Mouse (Mus musculus) MEL (cell line): Measurements from ENCODE around the gene Il3. TPM values are rescaled to one million over a fixed set of nuclear protein-coding genes. Genes with fewer than 3 reads are reported as not detected.
A peak's percentile ranks its signal among the peaks of the same experiment; 100 is the strongest.

ENCODE experiments used
- DNase-seq: peaks from one replicate; pipeline ENCODE4 v3.0.0; 2011; ENCODE audit warnings: low read depth, low spot score
- H3K27ac ChIP-seq: 2 replicates; pipeline ENCODE4 v1.5.1; 2012; ENCODE audit warnings: low read depth, mild to moderate bottlenecking, control low read depth, low read length, moderate library complexity; ENCODE audit not compliant: control insufficient read depth
- H3K27me3 ChIP-seq, 2 experiments: fragments of 150-350 bp in 1 of 2; sonication (generic) in 1 of 2; 2 replicates each; pipeline ENCODE4 v1.6.1; 2012; ENCODE audit warnings: low read length in 2 of 2, mild to moderate bottlenecking in 2 of 2, improper control_type of control experiment in 1 of 2, moderate library complexity in 1 of 2; ENCODE audit not compliant: insufficient read depth in 2 of 2, control insufficient read depth in 1 of 2
- H3K36me3 ChIP-seq, 2 experiments: 2 replicates each; pipeline ENCODE4 v1.6.1; 2012 to 2014; ENCODE audit warnings: low read length in 2 of 2, improper control_type of control experiment in 1 of 2, inconsistent platforms in 1 of 2, mild to moderate bottlenecking in 1 of 2; ENCODE audit not compliant: insufficient read depth in 2 of 2, control insufficient read depth in 1 of 2
- H3K4me1 ChIP-seq, 2 experiments: fragments of 150-350 bp in 1 of 2; sonication (generic) in 1 of 2; 2 replicates each; pipeline ENCODE4 v1.6.1; 2012; ENCODE audit warnings: low read length in 2 of 2, improper control_type of control experiment in 1 of 2, mild to moderate bottlenecking in 1 of 2; ENCODE audit not compliant: insufficient read depth in 2 of 2, control insufficient read depth in 1 of 2
- H3K4me3 ChIP-seq, 2 experiments: fragments of 150-350 bp in 1 of 2; sonication (generic) in 1 of 2; 2 replicates each; pipeline ENCODE4 v1.5.1; 2012; ENCODE audit warnings: low read depth in 2 of 2, low read length in 2 of 2, mild to moderate bottlenecking in 2 of 2, moderate library complexity in 2 of 2, control low read depth in 1 of 2, improper control_type of control experiment in 1 of 2; ENCODE audit not compliant: control insufficient read depth in 1 of 2, insufficient read depth in 1 of 2
- H3K79me2 ChIP-seq: 2 replicates; pipeline ENCODE4 v1.6.1; 2012; ENCODE audit warnings: mild to moderate bottlenecking, low read length, moderate library complexity; ENCODE audit not compliant: control insufficient read depth, poor library complexity, insufficient read depth
- H3K9ac ChIP-seq: 2 replicates; pipeline ENCODE4 v1.6.1; 2012; ENCODE audit warnings: low read depth, mild to moderate bottlenecking, control low read depth, low read length, moderate library complexity; ENCODE audit not compliant: control insufficient read depth, poor library complexity, severe bottlenecking
- H3K9me3 ChIP-seq: fragments of 150-350 bp; sonication (generic); replicated peaks from 2 replicates; pipeline ENCODE4 v1.6.1; 2012; ENCODE audit warnings: mild to moderate bottlenecking, low read length, improper control_type of control experiment, moderate library complexity; ENCODE audit not compliant: insufficient read depth
- CHD1 ChIP-seq: IDR thresholded peaks from 2 replicates; pipeline ENCODE4 v1.6.1; 2012; ENCODE audit warnings: low read depth, mild to moderate bottlenecking, inconsistent platforms, low read length, improper control_type of control experiment
- ELF1 ChIP-seq: IDR thresholded peaks from 2 replicates; pipeline ENCODE4 v1.6.1; 2014; ENCODE audit warnings: low read depth, mild to moderate bottlenecking, inconsistent platforms, low read length, improper control_type of control experiment, moderate library complexity
- EP300 ChIP-seq, 2 experiments: IDR thresholded peaks; 2 replicates each; pipeline ENCODE4 v1.6.1; 2011; ENCODE audit warnings: improper control_type of control experiment in 2 of 2, low read length in 2 of 2, low read depth in 1 of 2, mild to moderate bottlenecking in 1 of 2
- ETS1 ChIP-seq: IDR thresholded peaks from 2 replicates; pipeline ENCODE4 v1.6.1; 2012; ENCODE audit warnings: low read depth, mild to moderate bottlenecking, inconsistent platforms, low read length, improper control_type of control experiment, moderate library complexity
- GATA1 ChIP-seq: IDR thresholded peaks from 2 replicates; pipeline ENCODE4 v1.6.1; 2011; ENCODE audit warnings: low read depth, low read length, improper control_type of control experiment
- HCFC1 ChIP-seq: IDR thresholded peaks from 2 replicates; pipeline ENCODE4 v1.6.1; 2012; ENCODE audit warnings: low read depth, mild to moderate bottlenecking, inconsistent platforms, low read length, improper control_type of control experiment, moderate library complexity
- JUND ChIP-seq: IDR thresholded peaks from 2 replicates; pipeline ENCODE4 v1.6.1; 2011; ENCODE audit warnings: low read depth, mild to moderate bottlenecking, improper control_type of control experiment, low read length
- MEF2A ChIP-seq: IDR thresholded peaks from 2 replicates; pipeline ENCODE4 v1.6.1; 2014; ENCODE audit warnings: low read depth, mild to moderate bottlenecking, inconsistent platforms, low read length, improper control_type of control experiment; ENCODE audit not compliant: poor library complexity, insufficient replicate concordance, severe bottlenecking; ENCODE audit errors: extremely low read depth
- POLR2A ChIP-seq, 2 experiments: IDR thresholded peaks; 2 replicates each; pipeline ENCODE4 v1.6.1; 2011 to 2012; ENCODE audit warnings: low read length in 2 of 2, mild to moderate bottlenecking in 2 of 2, control low read depth in 1 of 2, improper control_type of control experiment in 1 of 2, low read depth in 1 of 2, moderate library complexity in 1 of 2; ENCODE audit not compliant: control insufficient read depth in 1 of 2, insufficient read depth in 1 of 2, poor library complexity in 1 of 2
- POLR2AphosphoS2 ChIP-seq: IDR thresholded peaks from 2 replicates; pipeline ENCODE4 v1.6.1; 2011; ENCODE audit warnings: low read length, improper control_type of control experiment
- RAD21 ChIP-seq: IDR thresholded peaks from 2 replicates; pipeline ENCODE4 v1.6.1; 2011; ENCODE audit warnings: mild to moderate bottlenecking, low read depth, low read length, improper control_type of control experiment
- SIN3A ChIP-seq: IDR thresholded peaks from 2 replicates; pipeline ENCODE4 v1.6.1; 2012; ENCODE audit warnings: low read length, improper control_type of control experiment, inconsistent platforms
- TAL1 ChIP-seq: IDR thresholded peaks from 2 replicates; pipeline ENCODE4 v1.6.1; 2012; ENCODE audit warnings: mild to moderate bottlenecking, inconsistent platforms, low read length, moderate library complexity, mixed read lengths
- TCF12 ChIP-seq: IDR thresholded peaks from 2 replicates; pipeline ENCODE4 v1.6.1; 2014; ENCODE audit warnings: low read depth, mild to moderate bottlenecking, inconsistent platforms, low read length, improper control_type of control experiment, moderate library complexity
- USF2 ChIP-seq, 2 experiments: IDR thresholded peaks; 2 replicates each; pipeline ENCODE4 v1.6.1; 2011 to 2012; ENCODE audit warnings: improper control_type of control experiment in 2 of 2, low read length in 2 of 2, borderline replicate concordance in 1 of 2, inconsistent platforms in 1 of 2, low read depth in 1 of 2, mild to moderate bottlenecking in 1 of 2; ENCODE audit not compliant: insufficient read depth in 1 of 2
- ZNF384 ChIP-seq: IDR thresholded peaks from 2 replicates; pipeline ENCODE4 v1.6.1; 2012; ENCODE audit warnings: low read depth, mild to moderate bottlenecking, inconsistent platforms, low read length, improper control_type of control experiment
- polyA plus RNA-seq, 2 experiments: library from polyadenylated mRNA; stranded (reverse) in 1 of 2; unstranded in 1 of 2; fragments of >175 nt in 1 of 2; fragments of >200 nt in 1 of 2; gene quantifications; 2 replicates each; pipeline versions ENCODE4 v1.2.1 to v1.2.4; 2012; ENCODE audit warnings: low replicate concordance in 2 of 2, low read depth in 1 of 2; ENCODE audit not compliant: insufficient read length in 2 of 2, insufficient read depth in 1 of 2, missing spikeins in 1 of 2
- total RNA-seq: library from RNA; depleted of rRNA; stranded (reverse); fragments of 300-350 nt; gene quantifications from 2 replicates; pipeline ENCODE4 v1.2.3, GENCODE M21; 2012

Gene Il3
- total and polyA plus RNA-seq, 3 experiments: not detected

DNA sequence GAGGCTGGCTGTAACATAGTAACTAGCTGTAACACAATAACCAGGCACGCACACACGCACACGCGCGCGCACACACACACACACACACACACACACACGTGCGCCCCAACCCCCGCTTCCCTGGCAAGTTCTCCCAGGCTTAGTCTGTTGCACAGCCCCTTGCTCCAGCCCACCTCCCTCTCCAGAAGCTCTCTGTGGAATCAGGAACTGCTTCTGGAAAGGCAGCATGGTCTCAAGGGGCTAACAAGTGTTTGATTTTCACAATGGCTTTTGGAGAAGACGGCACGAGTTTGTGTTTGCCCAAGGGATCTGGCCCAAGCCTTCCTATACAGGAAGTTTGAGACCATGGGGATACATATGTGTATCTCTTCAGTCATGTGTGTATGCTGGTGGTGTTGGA lies 16.5 kb downstream of the Il3 start:
- TF ChIP-seq EP300 (IDR thresholded peaks at IDR 0.05; ENCODE audit: low read depth in 1 of 2, low read length in 2 of 2) (no peak), MEF2A (no peak), HCFC1 (no peak), ETS1 (no peak), JUND (no peak), TAL1 (no peak), CHD1 (no peak), GATA1 (no peak), USF2 (IDR thresholded peaks at IDR 0.05; ENCODE audit: borderline replicate concordance in 1 of 2, insufficient read depth in 1 of 2, low read depth in 1 of 2, low read length in 2 of 2) (no peak), TCF12 (no peak), POLR2AphosphoS2 (no peak), POLR2A (IDR thresholded peaks at IDR 0.05; ENCODE audit: control insufficient read depth in 1 of 2, insufficient read depth in 1 of 2, low read depth in 1 of 2, low read length in 2 of 2, poor library complexity in 1 of 2) (no peak), SIN3A (no peak), ZNF384 (no peak)
- Histone ChIP-seq H3K9ac (no peak overlapping the region), H3K36me3 (peaks cover 0 to 17% of the 10 kb centered on the region in 2 experiments; a peak in 2 of 4 replicates), H3K27ac (no peak overlapping the region), H3K9me3 (no peaks in the 10 kb centered on the region), H3K27me3 (no peaks in the 10 kb centered on the region), H3K4me1 (peaks cover 8 to 27% of the 10 kb centered on the region in 2 experiments; a peak in 3 of 4 replicates), H3K79me2 (no peaks in the 10 kb centered on the region), H3K4me3 (no peak overlapping the region)
- no peak for DNase-seq

DNA sequence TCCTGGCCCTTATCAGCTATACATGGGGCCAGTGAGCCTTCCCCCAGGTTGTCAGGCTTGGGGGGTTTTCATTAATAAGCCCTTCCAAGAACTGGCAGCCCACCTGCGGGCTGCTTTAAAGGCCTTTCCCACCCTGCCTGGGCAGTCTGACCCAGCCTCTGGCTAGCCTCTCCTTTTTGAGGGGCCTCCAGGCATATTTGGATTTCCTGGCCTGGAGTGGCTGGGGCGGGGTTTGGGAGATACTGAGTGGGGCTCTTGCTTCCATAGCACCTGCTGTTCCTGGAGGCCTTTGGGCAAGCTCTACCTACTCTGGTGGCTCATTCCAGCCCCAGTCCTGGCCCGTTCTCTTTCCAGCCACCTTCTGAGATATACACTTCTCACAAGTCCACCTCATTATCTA lies 17.3 kb downstream of the Il3 start:
- Histone ChIP-seq H3K27me3 (peaks cover 0 to 2% of the 10 kb centered on the region in 2 experiments; a peak in 1 of 4 replicates), H3K27ac (no peak overlapping the region), H3K79me2 (no peaks in the 10 kb centered on the region), H3K9me3 (no peaks in the 10 kb centered on the region), H3K4me3 (no peak overlapping the region), H3K4me1 (peaks cover 8 to 27% of the 10 kb centered on the region in 2 experiments; a peak in 3 of 4 replicates), H3K36me3 (peaks cover 0 to 17% of the 10 kb centered on the region in 2 experiments; a peak in 2 of 4 replicates), H3K9ac (no peak overlapping the region)
- no peak for TF ChIP-seq ELF1
- TF ChIP-seq EP300 (IDR thresholded peaks at IDR 0.05; ENCODE audit: low read depth in 1 of 2, low read length in 2 of 2): 0 out of 4 replicates have a peak, but pooled peaks of 1 of the 2 experiments have one; percentile 6
- no peak for TF ChIP-seq RAD21
- DNase-seq: no peak
